Mouse (Mus musculus) liver, embryonic 12.5 days (tissue): ENCODE measurements around the gene Nhp2. TPM values are rescaled to one million over a fixed set of nuclear protein-coding genes. Genes with fewer than 3 reads are reported as not detected.

Experiments
- ATAC-seq: fragments of 200-750 bp; cut with Nextera tagmentation; 2 replicates; pipeline ENCODE4 v1.8.0; 2017; ENCODE audit warnings: moderate number of reproducible peaks, mild to moderate bottlenecking, moderate library complexity
- H3K27ac ChIP-seq: fragments of 300-500 bp; sonication (generic); 2 replicates; pipeline ENCODE4 v1.5.1; 2016; ENCODE audit warnings: mild to moderate bottlenecking
- H3K27me3 ChIP-seq: fragments of 300-500 bp; sonication (generic); replicated peaks from 2 replicates; pipeline ENCODE4 v1.6.1; 2016; ENCODE audit warnings: mild to moderate bottlenecking, moderate library complexity
- H3K36me3 ChIP-seq: fragments of 300-500 bp; sonication (generic); 2 replicates; pipeline ENCODE4 v1.6.1; 2016; ENCODE audit warnings: mild to moderate bottlenecking, moderate library complexity
- H3K4me1 ChIP-seq: fragments of 300-500 bp; sonication (generic); 2 replicates; pipeline ENCODE4 v1.6.1; 2016
- H3K4me2 ChIP-seq: fragments of 300-500 bp; sonication (generic); 2 replicates; pipeline ENCODE4 v1.6.1; 2016; ENCODE audit warnings: mild to moderate bottlenecking, moderate library complexity
- H3K4me3 ChIP-seq: fragments of 300-500 bp; sonication (generic); 2 replicates; pipeline ENCODE4 v1.5.1; 2016; ENCODE audit warnings: mild to moderate bottlenecking, moderate library complexity
- H3K9ac ChIP-seq: fragments of 300-500 bp; sonication (generic); 2 replicates; pipeline ENCODE4 v1.6.1; 2016; ENCODE audit warnings: mild to moderate bottlenecking, moderate library complexity
- H3K9me3 ChIP-seq: fragments of 300-500 bp; sonication (generic); replicated peaks from 2 replicates; pipeline ENCODE4 v1.6.1; 2016; ENCODE audit warnings: mild to moderate bottlenecking, moderate library complexity
- WGBS: fragments of 180-500 bp; shearing (Covaris S2); methylation state at CpG from one replicate; pipeline ENCODE4 v1.1.7; 2016; ENCODE audit not compliant: insufficient replicate concordance; 5-methylcytosine and 5-hydroxymethylcytosine counted together
- polyA plus RNA-seq: library from polyadenylated mRNA; unstranded; fragments of >200 nt; fragmentation: Nextera tagmentation; extraction: Ambion mirVana; gene quantifications from 2 replicates; pipeline ENCODE4 v1.2.1, GENCODE M21; 2016

Nhp2 gene
- polyA plus RNA-seq, 1 experiment from 2014 or later: 228 TPM

GRCm38 (mm10) chr11:51591168-51591567, 28.4 kb upstream of the Nhp2 start:
- WGBS: 75% methylated on average over 7 of the region's 7 CpGs
- Histone ChIP-seq H3K4me1 (peaks cover 16% of the 10 kb centered on the region), H3K27me3 (no peaks in the 10 kb centered on the region), H3K4me2 (no peak overlapping the region), H3K4me3 (no peak overlapping the region), H3K27ac (no peak overlapping the region), H3K9me3 (no peaks in the 10 kb centered on the region), H3K36me3 (peaks cover 100% of the 10 kb centered on the region), H3K9ac (no peak overlapping the region)
- no peak for ATAC-seq

- 84% methylated on average over 7 of the region's 7 CpGs for WGBS
- H3K4me3 ChIP-seq: no peak overlapping the region
- ATAC-seq: no peak
These were observed 27.6 kb upstream of the Nhp2 start for GRCm38 (mm10) chr11:51591915-51592314.

GRCm38 (mm10) chr11:51593368-51593767, 26.2 kb upstream of the Nhp2 start:
- 88% methylated on average over 4 of the region's 4 CpGs for WGBS
- no peaks in the 10 kb centered on the region for H3K9me3 ChIP-seq
- no peak overlapping the region for H3K4me3 ChIP-seq
- H3K27ac ChIP-seq: 0 out of 2 replicates have a peak overlapping the region, but pooled peaks have one; percentile 1
- no peak for ATAC-seq
- peaks cover 9% of the 10 kb centered on the region; the same call in 1 of the 2 replicates for H3K4me1 ChIP-seq
- H3K36me3 ChIP-seq: peaks cover 100% of the 10 kb centered on the region
- H3K27me3 ChIP-seq: no peaks in the 10 kb centered on the region
- no peak overlapping the region for H3K9ac ChIP-seq
- no peak overlapping the region for H3K4me2 ChIP-seq

More at GRCm38 (mm10) chr11:51591915-51592314, 27.6 kb upstream of the Nhp2 start:
- peaks cover 9% of the 10 kb centered on the region for H3K4me1 ChIP-seq
- H3K36me3 ChIP-seq: peaks cover 100% of the 10 kb centered on the region
- no peak overlapping the region for H3K9ac ChIP-seq
- H3K27ac ChIP-seq: no peak overlapping the region
- H3K4me2 ChIP-seq: no peak overlapping the region
- no peaks in the 10 kb centered on the region for H3K9me3 ChIP-seq
- H3K27me3 ChIP-seq: no peaks in the 10 kb centered on the region

GRCm38 (mm10) chr11:51593849-51594248, 25.7 kb upstream of the Nhp2 start:
- H3K27me3 ChIP-seq: no peaks in the 10 kb centered on the region
- no peak overlapping the region for H3K4me3 ChIP-seq
- 91% methylated on average over 6 of the region's 6 CpGs for WGBS
- peaks cover 9% of the 10 kb centered on the region; the same call in 1 of the 2 replicates for H3K4me1 ChIP-seq
- H3K36me3 ChIP-seq: peaks cover 100% of the 10 kb centered on the region
- no peak for ATAC-seq
- H3K9ac ChIP-seq: no peak overlapping the region
- H3K27ac ChIP-seq: no peak overlapping the region
- no peaks in the 10 kb centered on the region for H3K9me3 ChIP-seq
- H3K4me2 ChIP-seq: no peak overlapping the region

GRCm38 (mm10) chr11:51594715-51595350, 24.7 kb upstream of the Nhp2 start:
- no peak for ATAC-seq
- H3K27me3 ChIP-seq: no peaks in the 10 kb centered on the region
- 64% methylated on average over 3 of the region's 3 CpGs for WGBS
- H3K4me3 ChIP-seq: no peak overlapping the region
- H3K9ac ChIP-seq: no peak overlapping the region
- H3K36me3 ChIP-seq: peaks cover 100% of the 10 kb centered on the region
- H3K4me1 ChIP-seq: peaks cover 9% of the 10 kb centered on the region; the same call in 1 of the 2 replicates
- no peak overlapping the region for H3K4me2 ChIP-seq
- no peaks in the 10 kb centered on the region for H3K9me3 ChIP-seq
- H3K27ac ChIP-seq: peak overlapping the region; percentile 23

- no peaks in the 10 kb centered on the region for H3K9me3 ChIP-seq
- ATAC-seq: no peak
- no peaks in the 10 kb centered on the region for H3K27me3 ChIP-seq
- no peak overlapping the region for H3K9ac ChIP-seq
- H3K27ac ChIP-seq: peak overlapping the region; percentile 23
- peaks cover 9% of the 10 kb centered on the region; the same call in 1 of the 2 replicates for H3K4me1 ChIP-seq
- H3K4me2 ChIP-seq: no peak overlapping the region
- WGBS: 70% methylated on average over 1 of the region's 1 CpGs
- H3K4me3 ChIP-seq: no peak overlapping the region
- H3K36me3 ChIP-seq: peaks cover 100% of the 10 kb centered on the region
These were observed 24.0 kb upstream of the Nhp2 start for GRCm38 (mm10) chr11:51595459-51596083.

- H3K36me3 ChIP-seq: peaks cover 100% of the 10 kb centered on the region
- no peaks in the 10 kb centered on the region for H3K27me3 ChIP-seq
- no peak overlapping the region for H3K9ac ChIP-seq
- H3K4me2 ChIP-seq: no peak overlapping the region
- H3K9me3 ChIP-seq: no peaks in the 10 kb centered on the region
- peaks cover 20% of the 10 kb centered on the region for H3K4me1 ChIP-seq
- 0 out of 2 replicates have a peak overlapping the region, but pooled peaks have one; percentile 12 for H3K27ac ChIP-seq
- H3K4me3 ChIP-seq: no peak overlapping the region
- 60% methylated on average over 2 of the region's 2 CpGs for WGBS
- no peak for ATAC-seq
These were observed 22.0 kb upstream of the Nhp2 start for GRCm38 (mm10) chr11:51597553-51597952.

- Histone ChIP-seq H3K27ac (0 out of 2 replicates have a peak overlapping the region, but pooled peaks have one; percentile 10), H3K4me1 (peaks cover 49% of the 10 kb centered on the region), H3K4me3 (no peak overlapping the region; the same call in 1 of the 2 replicates), H3K27me3 (no peaks in the 10 kb centered on the region), H3K9me3 (no peaks in the 10 kb centered on the region), H3K36me3 (peaks cover 85% of the 10 kb centered on the region), H3K4me2 (peak overlapping the region; percentile 16), H3K9ac (peak overlapping the region; percentile 22; the same call in 1 of the 2 replicates)
- 76% methylated on average over 3 of the region's 3 CpGs for WGBS
- ATAC-seq: no peak
These were observed 17.3 kb upstream of the Nhp2 start for GRCm38 (mm10) chr11:51602253-51602652.

GRCm38 (mm10) chr11:51605602-51606446, 13.7 kb upstream of the Nhp2 start:
- under 1% methylated on average over 71 of the region's 81 CpGs for WGBS
- peak; percentile 73 for ATAC-seq
- Histone ChIP-seq H3K27me3 (no peaks in the 10 kb centered on the region), H3K36me3 (peaks cover 49% of the 10 kb centered on the region), H3K4me1 (peaks cover 78% of the 10 kb centered on the region), H3K9ac (peak overlapping the region; percentile 99), H3K27ac (peak overlapping the region; percentile 96), H3K4me2 (peak overlapping the region; percentile 93), H3K9me3 (no peaks in the 10 kb centered on the region), H3K4me3 (peak overlapping the region; percentile 99)

- Histone ChIP-seq H3K27me3 (no peaks in the 10 kb centered on the region), H3K9me3 (no peaks in the 10 kb centered on the region), H3K4me1 (peaks cover 81% of the 10 kb centered on the region), H3K36me3 (peaks cover 41% of the 10 kb centered on the region), H3K27ac (peak within 1 kb of the TSS; percentile 96), H3K4me3 (peak within 1 kb of the TSS; percentile 99), H3K9ac (peak within 1 kb of the TSS; percentile 99), H3K4me2 (peak within 1 kb of the TSS; percentile 93)
- under 1% methylated on average over 91 of the region's 91 CpGs for WGBS
- ATAC-seq: peak; percentile 85
These were observed 13.0 kb upstream of the Nhp2 start, which contains the start of gene Hnrnpab for GRCm38 (mm10) chr11:51606447-51607095. Hnrnpab (minus strand) TSS chr11:51606847.

GRCm38 (mm10) chr11:51607096-51607738, 12.3 kb upstream of the Nhp2 start:
- Histone ChIP-seq H3K27me3 (no peaks in the 10 kb centered on the region), H3K4me2 (peak overlapping the region; percentile 93), H3K9me3 (no peaks in the 10 kb centered on the region), H3K27ac (peak overlapping the region; percentile 96), H3K4me3 (peak overlapping the region; percentile 99), H3K4me1 (peaks cover 79% of the 10 kb centered on the region), H3K9ac (peak overlapping the region; percentile 81), H3K36me3 (peaks cover 35% of the 10 kb centered on the region)
- WGBS: 7% methylated on average over 15 of the region's 15 CpGs
- ATAC-seq: peak; percentile 63
